Mouse (Mus musculus) intestine, embryonic 15.5 days (tissue): ENCODE data around the gene Rgs2. TPM values are rescaled to one million over a fixed set of nuclear protein-coding genes. Genes with fewer than 3 reads are reported as not detected.

Source experiments
- ATAC-seq: fragments of 200-750 bp; cut with Nextera tagmentation; 2 replicates; pipeline ENCODE4 v1.8.0; 2017; ENCODE audit warnings: moderate TSS enrichment, moderate library complexity
- H3K27ac ChIP-seq: fragments of 300-500 bp; sonication (generic); 2 replicates; pipeline ENCODE4 v1.5.1; 2015; ENCODE audit warnings: mild to moderate bottlenecking, inconsistent platforms
- H3K27me3 ChIP-seq: fragments of 300-500 bp; sonication (generic); replicated peaks from 2 replicates; pipeline ENCODE4 v1.6.1; 2015; ENCODE audit warnings: inconsistent platforms
- H3K36me3 ChIP-seq: fragments of 300-500 bp; sonication (generic); 2 replicates; pipeline ENCODE4 v1.6.1; 2015; ENCODE audit warnings: inconsistent platforms
- H3K4me1 ChIP-seq: fragments of 300-500 bp; sonication (generic); replicated peaks from 2 replicates; pipeline ENCODE4 v1.6.1; 2015; ENCODE audit warnings: inconsistent platforms
- H3K4me2 ChIP-seq: fragments of 300-500 bp; sonication (generic); replicated peaks from 2 replicates; pipeline ENCODE4 v1.6.1; 2015; ENCODE audit warnings: mild to moderate bottlenecking, inconsistent platforms
- H3K4me3 ChIP-seq: fragments of 300-500 bp; sonication (generic); replicated peaks from 2 replicates; pipeline ENCODE4 v1.5.1; 2015; ENCODE audit warnings: inconsistent platforms
- H3K9ac ChIP-seq: fragments of 300-500 bp; sonication (generic); 2 replicates; pipeline ENCODE4 v1.6.1; 2015; ENCODE audit warnings: inconsistent platforms
- H3K9me3 ChIP-seq: fragments of 300-500 bp; sonication (generic); 2 replicates; pipeline ENCODE4 v1.6.1; 2016; ENCODE audit warnings: inconsistent platforms
- WGBS: fragments of 180-500 bp; shearing (Covaris S2); methylation state at CpG from one replicate; pipeline ENCODE4 v1.1.7; 2015; 5-methylcytosine and 5-hydroxymethylcytosine counted together
- polyA plus RNA-seq: library from polyadenylated mRNA; unstranded; fragments of >200 nt; fragmentation: Nextera tagmentation; extraction: Ambion mirVana; gene quantifications from 2 replicates; pipeline ENCODE4 v1.2.1, GENCODE M21; 2015

Gene Rgs2
- polyA plus RNA-seq, 1 experiment from 2014 or later = 47.4 TPM

DNA sequence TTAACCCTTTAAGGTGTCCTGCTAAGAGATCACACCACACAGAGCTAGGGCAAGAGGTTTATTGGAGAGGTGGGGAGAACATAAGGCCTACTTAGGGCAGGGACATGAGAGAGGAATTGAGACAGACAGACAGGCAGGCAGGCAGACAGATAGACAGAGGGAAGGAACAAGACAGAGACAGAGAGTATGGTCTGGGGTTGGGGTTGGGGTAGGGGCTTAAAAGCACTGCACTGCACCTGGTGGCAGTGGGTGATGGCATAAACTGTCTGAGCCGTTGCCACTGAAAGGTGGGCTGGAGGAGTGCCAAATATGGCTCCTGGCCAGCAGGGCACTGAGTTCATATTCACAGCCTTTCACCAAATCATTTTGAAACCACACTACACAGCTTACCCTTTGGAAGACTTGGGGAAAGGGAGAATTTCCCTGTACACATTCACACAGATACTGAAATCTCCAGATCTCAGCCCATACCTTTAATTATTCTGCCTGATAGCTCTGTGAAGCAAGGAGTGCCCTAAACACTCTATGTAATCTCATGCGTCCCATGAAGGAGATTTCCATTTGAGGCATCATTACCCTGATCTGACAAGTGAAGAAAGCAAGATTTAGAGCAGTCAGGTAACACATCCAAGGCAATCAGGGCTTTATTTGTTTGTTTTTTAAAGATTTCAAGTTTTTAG, 21.7 kb downstream of the Rgs2 start:
- Histone ChIP-seq H3K4me3 (no peak overlapping the region), H3K9ac (no peak overlapping the region), H3K4me1 (no peaks in the 10 kb centered on the region), H3K27ac (no peak overlapping the region), H3K27me3 (no peaks in the 10 kb centered on the region), H3K9me3 (no peaks in the 10 kb centered on the region), H3K36me3 (no peaks in the 10 kb centered on the region), H3K4me2 (no peak overlapping the region)
- WGBS = 55% methylated on average over 2 of the region's 2 CpGs
- ATAC-seq = no peak

DNA sequence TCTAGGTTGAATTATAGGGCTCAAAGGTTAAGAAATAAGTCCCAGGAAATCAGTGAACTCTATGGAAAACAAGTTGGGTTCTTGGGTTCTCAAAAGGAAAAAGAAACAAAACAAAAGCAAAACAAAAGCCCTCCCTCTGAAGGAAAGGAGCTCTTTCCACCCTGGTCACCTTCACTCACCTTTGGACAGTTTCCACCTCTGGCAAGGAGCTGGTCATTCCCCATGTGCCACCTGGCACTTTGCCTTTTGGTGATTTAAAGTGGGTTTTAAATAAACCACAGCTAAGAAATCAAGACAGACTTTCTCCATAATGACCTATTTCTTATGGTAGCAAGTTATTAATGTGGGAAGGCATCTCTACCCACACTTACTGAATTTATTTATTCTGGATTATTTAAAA, 23.1 kb downstream of the Rgs2 start:
- Histone ChIP-seq H3K4me2 (no peak overlapping the region), H3K36me3 (no peaks in the 10 kb centered on the region), H3K9ac (no peak overlapping the region), H3K27ac (no peak overlapping the region), H3K27me3 (no peaks in the 10 kb centered on the region), H3K4me3 (no peak overlapping the region), H3K9me3 (no peaks in the 10 kb centered on the region), H3K4me1 (no peaks in the 10 kb centered on the region)
- ATAC-seq = no peak

DNA sequence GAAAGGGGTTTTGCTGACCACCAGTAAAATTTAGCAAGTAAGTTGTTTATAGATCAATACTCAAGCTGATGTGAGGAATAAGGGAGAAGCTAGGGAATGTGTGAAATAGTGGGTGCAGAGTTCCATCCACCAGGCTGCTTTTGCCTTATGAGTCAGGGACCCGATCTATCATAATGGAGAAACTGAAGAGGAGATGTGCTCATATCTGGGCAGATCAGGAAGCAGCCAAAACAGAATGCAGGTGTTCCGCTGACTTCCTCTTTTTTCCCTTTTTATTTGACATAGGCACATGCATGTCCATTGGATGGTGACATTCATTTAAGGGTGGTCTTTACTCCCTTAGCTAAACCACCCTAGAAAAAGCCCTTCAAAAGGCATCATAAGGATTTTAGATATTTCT, 29.3 kb downstream of the Rgs2 start:
- no peaks in the 10 kb centered on the region for H3K36me3 ChIP-seq
- no peak for ATAC-seq
- H3K4me1 ChIP-seq = no peaks in the 10 kb centered on the region
- H3K27me3 ChIP-seq = no peaks in the 10 kb centered on the region
- no peak overlapping the region for H3K4me3 ChIP-seq
- H3K9me3 ChIP-seq = no peaks in the 10 kb centered on the region
- no peak overlapping the region for H3K9ac ChIP-seq
- WGBS = 90% methylated on average over 2 of the region's 2 CpGs
- no peak overlapping the region for H3K27ac ChIP-seq
- no peak overlapping the region for H3K4me2 ChIP-seq

DNA sequence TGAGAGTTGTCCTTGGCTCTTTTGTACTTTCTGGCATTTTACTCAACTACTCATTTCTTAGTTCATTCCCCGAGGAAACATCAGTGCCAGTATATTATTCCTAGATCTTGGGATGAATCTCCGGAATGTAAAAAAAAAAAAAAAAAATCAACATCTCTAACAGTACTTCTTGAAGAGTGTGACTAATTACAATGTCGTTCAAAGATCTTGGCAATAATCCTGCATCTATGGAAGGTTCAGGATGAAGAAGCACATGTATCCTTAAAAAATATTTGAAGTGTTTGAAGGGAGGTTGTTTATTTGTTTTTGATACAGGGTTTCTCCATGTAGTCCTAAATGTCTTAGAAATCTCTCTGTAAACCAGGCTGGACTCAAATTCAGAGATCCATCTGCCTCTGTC, 41.7 kb downstream of the Rgs2 start:
- Histone ChIP-seq H3K4me2 (no peak overlapping the region), H3K27ac (no peak overlapping the region), H3K9me3 (no peaks in the 10 kb centered on the region), H3K4me1 (no peaks in the 10 kb centered on the region), H3K4me3 (no peak overlapping the region), H3K27me3 (no peaks in the 10 kb centered on the region), H3K36me3 (no peaks in the 10 kb centered on the region), H3K9ac (no peak overlapping the region)
- ATAC-seq = no peak
- 69% methylated on average over 3 of the region's 3 CpGs for WGBS

DNA sequence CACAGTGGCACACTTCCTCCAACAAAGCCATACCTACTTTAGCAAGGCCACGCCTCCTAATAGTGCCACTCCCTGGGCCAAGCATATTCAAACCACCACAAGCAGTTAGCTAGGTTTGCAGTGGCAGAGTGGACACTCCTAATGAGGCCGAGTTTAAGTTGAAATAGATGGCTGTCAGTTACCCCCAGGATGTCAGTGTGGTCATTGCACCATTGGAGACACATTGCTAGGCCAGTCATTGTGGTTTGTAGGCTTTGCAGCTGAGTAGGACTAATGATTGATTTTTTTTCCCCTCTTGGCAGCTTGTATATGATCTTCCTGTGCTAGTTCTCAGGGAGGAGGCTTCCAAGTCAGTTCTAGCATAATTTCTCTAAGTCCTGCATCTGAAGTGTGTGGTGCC, 43.6 kb downstream of the Rgs2 start:
- Histone ChIP-seq H3K9ac (no peak overlapping the region), H3K27ac (no peak overlapping the region), H3K9me3 (no peaks in the 10 kb centered on the region), H3K4me2 (no peak overlapping the region), H3K4me3 (no peak overlapping the region), H3K36me3 (no peaks in the 10 kb centered on the region), H3K27me3 (no peaks in the 10 kb centered on the region), H3K4me1 (no peaks in the 10 kb centered on the region)
- 92% methylated on average over 2 of the region's 2 CpGs for WGBS
- ATAC-seq = no peak

DNA sequence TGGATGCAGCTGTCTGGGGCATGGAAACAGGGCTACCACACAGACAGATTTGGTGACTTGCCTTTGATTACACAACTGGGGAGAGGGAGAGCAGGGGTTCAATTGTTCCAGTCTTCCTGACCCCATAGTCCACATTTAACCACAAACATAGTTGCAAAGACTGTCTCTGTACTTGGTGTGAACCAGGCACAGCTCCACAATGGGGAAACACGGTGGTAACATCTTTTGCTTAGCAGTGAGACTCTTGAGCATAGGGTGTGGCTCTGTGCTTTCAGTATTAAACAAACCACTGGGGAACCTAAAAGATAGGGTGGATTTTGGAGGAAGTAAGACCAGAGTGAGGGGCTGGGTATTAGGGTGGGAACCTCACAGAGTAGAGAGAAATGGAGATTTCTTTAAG, 47.9 kb downstream of the Rgs2 start:
- Histone ChIP-seq H3K4me1 (no peaks in the 10 kb centered on the region), H3K36me3 (no peaks in the 10 kb centered on the region), H3K9ac (no peak overlapping the region), H3K9me3 (no peaks in the 10 kb centered on the region), H3K27ac (no peak overlapping the region), H3K4me2 (no peak overlapping the region), H3K27me3 (no peaks in the 10 kb centered on the region), H3K4me3 (no peak overlapping the region)
- WGBS = 63% methylated on average over 1 of the region's 1 CpGs
- ATAC-seq = no peak

DNA sequence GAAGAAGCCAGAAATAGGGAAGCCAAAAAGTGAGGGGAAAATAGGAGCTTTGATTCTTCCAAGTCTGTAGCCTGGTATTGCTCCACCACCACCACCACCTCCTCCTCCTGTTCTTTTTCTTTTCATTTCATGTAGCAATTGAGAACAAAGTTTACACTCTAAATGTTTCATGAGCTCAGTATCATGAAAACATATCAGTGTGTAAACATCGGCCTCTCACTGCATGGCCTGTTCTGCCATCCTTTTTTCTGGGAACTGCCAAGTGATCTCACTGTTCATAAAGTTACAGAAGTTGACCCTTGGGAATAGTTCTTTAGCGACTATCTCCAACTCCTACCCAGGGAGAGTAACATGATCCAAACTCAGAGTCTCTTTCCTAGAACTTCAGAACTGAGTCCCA, 51.1 kb downstream of the Rgs2 start:
- Histone ChIP-seq H3K4me1 (no peaks in the 10 kb centered on the region), H3K36me3 (no peaks in the 10 kb centered on the region), H3K9ac (no peak overlapping the region), H3K27me3 (no peaks in the 10 kb centered on the region), H3K27ac (no peak overlapping the region), H3K9me3 (no peaks in the 10 kb centered on the region), H3K4me2 (no peak overlapping the region), H3K4me3 (no peak overlapping the region)
- 63% methylated on average over 2 of the region's 2 CpGs for WGBS
- no peak for ATAC-seq

Other genes starting within 250 kb of the Rgs2 start
- gene Trove2, start 227.1 kb downstream of the Rgs2 start, polyA plus RNA-seq = 10.1 and 12.4 TPM in 2 replicates
- 102 and 107 TPM in 2 replicates for gene Uchl5, start 226.9 kb downstream of the Rgs2 start, polyA plus RNA-seq
- not detected in 2 replicates for gene Rgs13, start 173.2 kb upstream of the Rgs2 start, polyA plus RNA-seq
- 0.44 and 0.90 TPM in 2 replicates for gene Rgs1, start 245.1 kb upstream of the Rgs2 start, polyA plus RNA-seq